Mouse (Mus musculus) gastrocnemius, adult 8-10 months (tissue): Measurements from ENCODE around the gene Scel. TPM values are rescaled to one million over a fixed set of nuclear protein-coding genes. Genes with fewer than 3 reads are reported as not detected.

Source experiments
- DNase-seq, 2 experiments: peaks; one replicate each; pipeline ENCODE4 v3.0.0; 2022; ENCODE audit warnings: low spot score in 2 of 2
- total RNA-seq, 4 experiments: library from RNA; stranded (reverse); gene quantifications; 2 replicates each; pipeline ENCODE4 v1.2.4; 2022

Scel gene
- total RNA-seq, 4 experiments from 2014 or later = 0.16 to 0.58 (median 0.19) TPM

GRCm38 (mm10) chr14:103568433-103568832 lies 55.3 kb downstream of the Scel start:
- no peak for DNase-seq

- no peak for DNase-seq
Measured at GRCm38 (mm10) chr14:103571598-103572320, 58.6 kb downstream of the Scel start.

GRCm38 (mm10) chr14:103575854-103576253 lies 62.7 kb downstream of the Scel start:
- DNase-seq = no peak

- no peak for DNase-seq
Measured at GRCm38 (mm10) chr14:103577011-103577410, 63.9 kb downstream of the Scel start.

GRCm38 (mm10) chr14:103586662-103587061 lies 73.5 kb downstream of the Scel start:
- DNase-seq = no peak

- DNase-seq = no peak
Measured at GRCm38 (mm10) chr14:103587208-103587900, 74.2 kb downstream of the Scel start.

- no peak for DNase-seq
Measured at GRCm38 (mm10) chr14:103589819-103590218, 76.7 kb downstream of the Scel start.

- no peak for DNase-seq
Measured at GRCm38 (mm10) chr14:103595870-103596269, 82.7 kb downstream of the Scel start.

- no peak for DNase-seq
Measured at GRCm38 (mm10) chr14:103608063-103608462, 94.9 kb downstream of the Scel start.

- no peak for DNase-seq
Measured at GRCm38 (mm10) chr14:103613573-103614271, 100.6 kb downstream of the Scel start.

GRCm38 (mm10) chr14:103614272-103614587 lies 101.1 kb downstream of the Scel start:
- no peak for DNase-seq

- no peak for DNase-seq
Measured at GRCm38 (mm10) chr14:103619756-103620155, 106.6 kb downstream of the Scel start.

- no peak for DNase-seq
Measured at GRCm38 (mm10) chr14:103621207-103621606, 108.1 kb downstream of the Scel start.

GRCm38 (mm10) chr14:103626100-103626499 lies 113.0 kb downstream of the Scel start:
- DNase-seq = no peak

GRCm38 (mm10) chr14:103629639-103630364 lies 116.7 kb downstream of the Scel start:
- DNase-seq = no peak

GRCm38 (mm10) chr14:103630545-103630944 lies 117.4 kb downstream of the Scel start:
- DNase-seq = no peak

- no peak for DNase-seq
Measured at GRCm38 (mm10) chr14:103643933-103644332, 130.8 kb downstream of the Scel start.

GRCm38 (mm10) chr14:103647981-103648380 lies 134.8 kb downstream of the Scel start:
- no peak for DNase-seq

GRCm38 (mm10) chr14:103648623-103649255 lies 135.6 kb downstream of the Scel start:
- DNase-seq = no peak

- DNase-seq = no peak
Measured at GRCm38 (mm10) chr14:103649302-103649701, 136.2 kb downstream of the Scel start.

- DNase-seq = no peak
Measured at GRCm38 (mm10) chr14:103649896-103650334, 136.8 kb downstream of the Scel start, which contains the start of gene Slain1. Gene Slain1, plus strand, starts transcription at chr14:103650228.
